9 mouse cellular contexts compared by ENCODE assay signal in genomic region chr5:31082355-31082754, GRCm38 (mm10). TPM values are rescaled to one million over a fixed set of nuclear protein-coding genes. Genes with fewer than 3 reads are reported as not detected.
DNase-seq lines count a peak whose midpoint lies in the region; ATAC-seq and TF ChIP-seq lines count a peak whose summit lies in the region.
"Had no signal": no experiment of that assay in that cellular context is flagged by ENCODE, and none has a peak within 500 bp of the region (broad histone marks: within the 10 kb centered on the region; RNA-seq: fewer than 3 reads in every experiment).

No protein-coding gene starts in this region.

- H3K27me3 ChIP-seq in hindbrain, postnatal 0 days (ENCODE audit: insufficient read depth, low read length): no peaks in the 10 kb centered on the region
- H3K27me3 ChIP-seq in liver, postnatal 0 days (ENCODE audit: insufficient read depth, low read length): 0 out of 2 replicates have a peak, but pooled peaks cover 3% of the 10 kb centered on the region
- H3K27me3 ChIP-seq in neural tube, embryonic 13.5 days: no peaks in the 10 kb centered on the region

- ATAC-seq in hindbrain, postnatal 0 days: peak; percentile 68
- peak; percentile 54 for ATAC-seq in liver, postnatal 0 days
- ATAC-seq in neural tube, embryonic 13.5 days (ENCODE audit: low read depth): peak; percentile 7; the same call in 1 of the 2 replicates
- no peak for ATAC-seq in inflammation-experienced regulatory T-cells, adult 6 months

- no peaks in the 10 kb centered on the region for H3K9me3 ChIP-seq in hindbrain, postnatal 0 days (ENCODE audit: low read length)
- H3K9me3 ChIP-seq in liver, postnatal 0 days (ENCODE audit: low read length): no peaks in the 10 kb centered on the region
- no peaks in the 10 kb centered on the region for H3K9me3 ChIP-seq in neural tube, embryonic 13.5 days
- H3K9me3 ChIP-seq: embryonic facial prominence, embryonic 15.5 days had no signal

- TF ChIP-seq EP300 in liver, postnatal 0 days (IDR thresholded peaks at IDR 0.05; ENCODE audit: low read depth): no peak

- H3K27ac ChIP-seq in hindbrain, postnatal 0 days: no peak overlapping the region
- no peak overlapping the region for H3K27ac ChIP-seq in liver, postnatal 0 days (ENCODE audit: low read depth)
- H3K27ac ChIP-seq in neural tube, embryonic 13.5 days (replicated peaks): peak overlapping the region; percentile 80; the same call in 1 of the 2 replicates
- H3K27ac ChIP-seq: embryonic facial prominence, embryonic 15.5 days had no signal

- peak; percentile 46 for DNase-seq in ovary, postnatal 14 days (ENCODE audit: low spot score)
- no peak for DNase-seq in ovary, postnatal 10 days (ENCODE audit: low spot score)
- DNase-seq in ZHBTc4 (ENCODE audit: low read depth, low spot score): peak; percentile 73
- peak; percentile 25 to 50 for DNase-seq in frontal cortex, postnatal 10 days (ENCODE audit: low spot score in 2 of 2)
- peak; percentile 76 for DNase-seq in hindbrain, postnatal 0 days (ENCODE audit: low spot score)
- peak; percentile 77 for DNase-seq in liver, postnatal 0 days

- TF ChIP-seq CTCF in hindbrain, postnatal 0 days (IDR thresholded peaks at IDR 0.05; ENCODE audit: low read depth): peak; percentile 81
- TF ChIP-seq CTCF in liver, postnatal 0 days (IDR thresholded peaks at IDR 0.05; ENCODE audit: low read depth): peak; percentile 79

- H3K9ac ChIP-seq in hindbrain, postnatal 0 days (replicated peaks; ENCODE audit: low read length): no peak overlapping the region
- no peak overlapping the region for H3K9ac ChIP-seq in liver, postnatal 0 days (replicated peaks)
- H3K9ac ChIP-seq in neural tube, embryonic 13.5 days: no peak overlapping the region
- H3K9ac ChIP-seq: embryonic facial prominence, embryonic 15.5 days had no signal

- no peaks in the 10 kb centered on the region for H3K4me1 ChIP-seq in hindbrain, postnatal 0 days (ENCODE audit: insufficient read depth, low read length)
- peaks cover 3% of the 10 kb centered on the region; the same call in 1 of the 2 replicates for H3K4me1 ChIP-seq in liver, postnatal 0 days (ENCODE audit: insufficient read depth)
- H3K4me1 ChIP-seq in neural tube, embryonic 13.5 days (replicated peaks): peaks cover 36% of the 10 kb centered on the region

- H3K4me2 ChIP-seq in hindbrain, postnatal 0 days (ENCODE audit: low read depth, low read length): no peak overlapping the region
- H3K4me2 ChIP-seq in liver, postnatal 0 days (ENCODE audit: low read depth, low read length): peak overlapping the region; percentile 47
- H3K4me2 ChIP-seq in neural tube, embryonic 13.5 days: no peak overlapping the region
- H3K4me2 ChIP-seq: embryonic facial prominence, embryonic 15.5 days had no signal

- peaks cover 17% of the 10 kb centered on the region for H3K36me3 ChIP-seq in hindbrain, postnatal 0 days (ENCODE audit: insufficient read depth, low read length)
- peaks cover 6% of the 10 kb centered on the region; the same call in 1 of the 2 replicates for H3K36me3 ChIP-seq in liver, postnatal 0 days (replicated peaks; ENCODE audit: insufficient read depth, low read length)
- peaks cover 19% of the 10 kb centered on the region for H3K36me3 ChIP-seq in neural tube, embryonic 13.5 days

- WGBS in hindbrain, postnatal 0 days: 12% methylated on average over 5 of the region's 5 CpGs
- 15% methylated on average over 5 of the region's 5 CpGs for WGBS in liver, postnatal 0 days (ENCODE audit: insufficient replicate concordance)
- 9% methylated on average over 5 of the region's 5 CpGs for WGBS in neural tube, embryonic 13.5 days

- H3K4me3 ChIP-seq in hindbrain, postnatal 0 days (ENCODE audit: low read length): no peak overlapping the region
- H3K4me3 ChIP-seq in liver, postnatal 0 days (ENCODE audit: low read depth, low read length): no peak overlapping the region
- H3K4me3 ChIP-seq in neural tube, embryonic 13.5 days: no peak overlapping the region
- H3K4me3 ChIP-seq: embryonic facial prominence, embryonic 15.5 days had no signal

RNA-seq across cellular contexts. Expression of gene Dnajc5g, which starts 23.7 kb away (rescaled TPM):
- not detected in 2 replicates for total RNA-seq in hindbrain, postnatal 0 days (2014; rRNA removed)
- polyA plus RNA-seq in hindbrain, postnatal 0 days (2015; fragmentation: Nextera tagmentation; extraction: Ambion mirVana): not detected in 2 replicates
- polyA plus RNA-seq in liver, postnatal 0 days (2015; fragmentation: Nextera tagmentation; extraction: Ambion mirVana): not detected in 2 replicates
- polyA plus RNA-seq in neural tube, embryonic 13.5 days (2015; fragmentation: Nextera tagmentation; extraction: Ambion mirVana): not detected in 2 replicates
- polyA plus RNA-seq in inflammation-experienced regulatory T-cells, adult 6 months (2017; shearing (Covaris generic)): not detected
- polyA plus RNA-seq: embryonic facial prominence, embryonic 15.5 days had no signal

RNA-seq across cellular contexts. Expression of gene Slc30a3, which starts 25.7 kb away (rescaled TPM):
- total RNA-seq in hindbrain, postnatal 0 days (2014; rRNA removed): 40.2 and 47.5 TPM in 2 replicates
- polyA plus RNA-seq in hindbrain, postnatal 0 days (2015; fragmentation: Nextera tagmentation; extraction: Ambion mirVana): 33.5 and 37.2 TPM in 2 replicates
- 0.24 and 0.72 TPM in 2 replicates for polyA plus RNA-seq in liver, postnatal 0 days (2015; fragmentation: Nextera tagmentation; extraction: Ambion mirVana)
- polyA plus RNA-seq in neural tube, embryonic 13.5 days (2015; fragmentation: Nextera tagmentation; extraction: Ambion mirVana): 26.2 and 28.9 TPM in 2 replicates
- polyA plus RNA-seq in inflammation-experienced regulatory T-cells, adult 6 months (2017; shearing (Covaris generic)): under 1 TPM in 2 of 3 experiments, not detected in 1; 0.45 to 0.57 TPM

RNA-seq across cellular contexts. Expression of gene Cad, which starts 27.8 kb away (rescaled TPM):
- 56.2 and 58.8 TPM in 2 replicates for total RNA-seq in hindbrain, postnatal 0 days (2014; rRNA removed)
- polyA plus RNA-seq in hindbrain, postnatal 0 days (2015; fragmentation: Nextera tagmentation; extraction: Ambion mirVana): 8.1 and 9.1 TPM in 2 replicates
- polyA plus RNA-seq in liver, postnatal 0 days (2015; fragmentation: Nextera tagmentation; extraction: Ambion mirVana): 3.1 and 4.2 TPM in 2 replicates
- polyA plus RNA-seq in neural tube, embryonic 13.5 days (2015; fragmentation: Nextera tagmentation; extraction: Ambion mirVana): 13.4 and 14.7 TPM in 2 replicates
- 10 to 100 TPM in 1 of 3 experiments, 1 to 10 TPM in 2; 5.4 to 11.8 (median 7.8) TPM for polyA plus RNA-seq in inflammation-experienced regulatory T-cells, adult 6 months (2017; shearing (Covaris generic))

RNA-seq across cellular contexts. Expression of gene Slc5a6, which starts 33.6 kb away (rescaled TPM):
- total RNA-seq in hindbrain, postnatal 0 days (2014; rRNA removed): 40.9 and 46.7 TPM in 2 replicates
- 27.9 and 33.7 TPM in 2 replicates for polyA plus RNA-seq in hindbrain, postnatal 0 days (2015; fragmentation: Nextera tagmentation; extraction: Ambion mirVana)
- 3.1 and 3.7 TPM in 2 replicates for polyA plus RNA-seq in liver, postnatal 0 days (2015; fragmentation: Nextera tagmentation; extraction: Ambion mirVana)
- polyA plus RNA-seq in neural tube, embryonic 13.5 days (2015; fragmentation: Nextera tagmentation; extraction: Ambion mirVana): 12.9 and 13.7 TPM in 2 replicates
- 1 to 10 TPM; 4.9 to 7.0 (median 4.9) TPM for polyA plus RNA-seq in inflammation-experienced regulatory T-cells, adult 6 months (2017; shearing (Covaris generic))

RNA-seq across cellular contexts. Expression of gene Trim54, which starts 34.2 kb away (rescaled TPM):
- total RNA-seq in hindbrain, postnatal 0 days (2014; rRNA removed): 0.22 and 0.52 TPM in 2 replicates
- polyA plus RNA-seq in hindbrain, postnatal 0 days (2015; fragmentation: Nextera tagmentation; extraction: Ambion mirVana): not detected in 2 replicates
- polyA plus RNA-seq in liver, postnatal 0 days (2015; fragmentation: Nextera tagmentation; extraction: Ambion mirVana): 0.12 and 0.86 TPM in 2 replicates
- 0.40 and 0.62 TPM in 2 replicates for polyA plus RNA-seq in neural tube, embryonic 13.5 days (2015; fragmentation: Nextera tagmentation; extraction: Ambion mirVana)
- polyA plus RNA-seq in inflammation-experienced regulatory T-cells, adult 6 months (2017; shearing (Covaris generic)): not detected

Comparison
In these comparisons a context has a peak if more than half of its experiments do, and no peak if none do; other contexts are left out.
1. RNA of gene Slc30a3, which starts 25.7 kb away (polyA plus RNA-seq): 33.5 to 37.2 TPM in hindbrain, postnatal 0 days and 26.2 to 28.9 TPM in neural tube, embryonic 13.5 days; 0.24 to 0.72 TPM in liver, postnatal 0 days and 0.45 to 0.57 TPM in inflammation-experienced regulatory T-cells, adult 6 months; every median in the first group is over 10 times any median in the second.